Mouse (Mus musculus) kidney, adult 2 months (tissue): ENCODE data around the gene Lhb.

Experiments used
- CTCF ChIP-seq: fragments of 200-500 bp; conservative IDR thresholded peaks from 2 replicates; pipeline ENCODE4 v1.5.1; 2011; ENCODE audit warnings: low read depth, mild to moderate bottlenecking, control low read depth, low read length, moderate library complexity, mixed read lengths; ENCODE audit not compliant: insufficient read depth, insufficient read length
- POLR2A ChIP-seq: fragments of 200-500 bp; IDR thresholded peaks from one replicate; pipeline ENCODE4 v1.6.1; 2011; ENCODE audit warnings: low read depth, low read length, control low read depth

- TF ChIP-seq POLR2A (no peak), CTCF (no peak)
Observed at GRCm38 (mm10) chr7:45456721-45457203, 36.1 kb downstream of the Lhb start.
